Mouse (Mus musculus): ENCODE measurements at regions not wholly inside any gene's neighbourhood (a gene's known extent, or its start where the extent isn't known, plus 50 kb on each side); places are given as distances from the start of the nearest gene placed in this dataset.

- DNase-seq (ENCODE audit: low read depth in 2 of 2, low spot score in 2 of 2): peak; percentile 20 to 21
These were observed 68.6 kb upstream of the Chd6 start for GRCm38 (mm10) chr2:161177355-161178021.

- no peak for DNase-seq (ENCODE audit: low read depth in 2 of 2, low spot score in 2 of 2)
These were observed 57.8 kb upstream of the Chd6 start for GRCm38 (mm10) chr2:161166681-161167080.

DNA sequence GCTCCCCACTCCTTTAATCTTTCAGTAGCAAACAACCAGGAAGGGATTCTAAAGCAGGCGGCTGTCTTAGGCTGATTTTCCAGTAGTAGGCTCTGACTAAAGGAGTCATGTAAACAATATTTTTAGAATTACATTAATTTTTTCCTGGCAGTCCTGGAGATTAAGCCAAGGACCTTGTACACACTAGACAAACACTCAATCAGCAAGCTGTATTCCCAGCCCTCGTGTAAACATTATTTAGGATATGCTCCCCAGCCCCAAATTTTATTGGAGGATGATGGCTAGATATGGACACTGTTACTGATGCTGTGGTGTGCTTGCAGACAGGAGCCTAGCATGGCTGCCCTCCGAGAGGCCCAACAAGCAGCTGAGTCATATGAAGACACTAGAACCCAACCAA lies 56.6 kb upstream of the Chd6 start:
- DNase-seq (ENCODE audit: low read depth in 2 of 2, low spot score in 2 of 2): no peak

GRCm38 (mm10) chr2:161164320-161164719 lies 55.4 kb upstream of the Chd6 start:
- DNase-seq (ENCODE audit: low read depth in 2 of 2, low spot score in 2 of 2): no peak
